Mouse (Mus musculus): ENCODE results near the gene Gm28042. TPM values are rescaled to one million over a fixed set of nuclear protein-coding genes. Genes with fewer than 3 reads are reported as not detected.

Gm28042 gene
- 2.4 and 5.1 TPM in 2 replicates for polyA plus RNA-seq (2015; fragmentation: Nextera tagmentation; extraction: Ambion mirVana)

DNA sequence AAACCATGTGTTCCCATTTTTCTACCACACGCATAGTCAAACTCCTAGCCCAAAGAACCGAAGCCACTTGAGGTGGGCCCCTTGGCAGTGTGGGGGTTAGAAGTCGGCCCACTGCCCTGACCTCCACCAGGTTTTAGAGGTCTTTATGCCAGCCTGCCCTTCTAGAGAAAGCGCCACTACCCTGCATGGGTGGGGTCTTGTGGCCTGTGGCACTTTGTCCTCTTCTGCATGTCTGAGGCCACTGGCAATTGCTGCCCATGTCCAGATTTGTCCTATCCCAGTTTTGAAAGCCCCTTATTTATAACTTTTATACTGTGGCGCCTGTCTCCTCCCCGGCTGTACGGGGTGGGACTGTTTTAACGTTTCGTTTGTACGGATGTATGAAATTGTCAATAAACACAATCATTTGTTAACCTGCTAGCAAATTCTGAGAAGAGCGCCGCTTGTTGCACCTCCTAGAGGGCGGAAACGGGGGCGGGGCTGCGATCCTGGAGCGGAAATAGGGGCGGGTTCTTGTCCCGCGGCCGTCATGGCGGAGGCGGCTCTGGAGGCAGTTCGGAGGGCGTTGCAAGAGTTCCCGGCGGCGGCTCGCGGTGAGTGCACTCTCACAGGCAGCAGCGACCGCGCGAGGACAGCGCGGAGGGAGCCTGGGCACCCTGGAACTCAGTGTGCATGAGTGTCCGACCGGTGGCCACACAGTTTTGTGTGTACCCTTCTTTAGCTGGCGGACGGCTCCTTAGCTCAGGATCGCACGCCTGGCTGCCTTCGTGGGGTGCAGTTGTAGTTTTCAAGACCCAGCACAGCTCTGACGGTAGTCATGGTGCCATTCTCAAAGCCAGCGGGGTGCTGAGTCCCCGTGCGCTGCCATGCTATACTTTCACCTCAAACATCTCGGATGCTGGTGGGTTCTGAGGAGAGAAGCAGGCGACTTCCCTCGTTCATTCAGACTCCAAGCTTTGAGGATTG is at the start of gene Gm28042, which contains the start of gene Jmjd7:
Gene Gm28042, plus strand, starts transcription at position 510 of the 966 bp plus-strand sequence.
Gene Jmjd7, plus strand, starts transcription at position 500 of the 966 bp plus-strand sequence.
- no peaks in the 10 kb centered on the region for H3K9me3 ChIP-seq (replicated peaks; ENCODE audit: control insufficient read depth, low read length)
- peak within 1 kb of the TSS; percentile 82 for H3K27ac ChIP-seq (ENCODE audit: low read length)
- WGBS, result 5% methylated on average over 50 of the region's 50 CpGs
- peak within 1 kb of the TSS; percentile 73 for H3K4me3 ChIP-seq (replicated peaks; ENCODE audit: low read length)
- peak within 1 kb of the TSS; percentile 87 for H3K4me2 ChIP-seq (ENCODE audit: low read depth, low read length)
- peaks cover 4% of the 10 kb centered on the region; the same call in 1 of the 2 replicates for H3K36me3 ChIP-seq (ENCODE audit: control insufficient read depth, insufficient read depth, low read length)
- no peaks in the 10 kb centered on the region for H3K27me3 ChIP-seq (ENCODE audit: control insufficient read depth, insufficient read depth, low read length)
- peaks cover 13% of the 10 kb centered on the region for H3K4me1 ChIP-seq (ENCODE audit: control insufficient read depth, insufficient read depth, low read length)
- peak; percentile 89 for ATAC-seq (ENCODE audit: insufficient read depth, low FRiP score)
- peak within 1 kb of the TSS; percentile 86 for H3K9ac ChIP-seq (ENCODE audit: low read length)

GRCm38 (mm10) chr2:119980343-119980986 is 46.8 kb upstream of the Gm28042 start:
- Histone ChIP-seq H3K36me3 (ENCODE audit: control insufficient read depth, insufficient read depth, low read length) (no peaks in the 10 kb centered on the region), H3K27ac (ENCODE audit: low read length) (no peak overlapping the region), H3K4me2 (ENCODE audit: low read depth, low read length) (no peak overlapping the region), H3K9me3 (replicated peaks; ENCODE audit: control insufficient read depth, low read length) (no peaks in the 10 kb centered on the region), H3K27me3 (ENCODE audit: control insufficient read depth, insufficient read depth, low read length) (no peaks in the 10 kb centered on the region), H3K4me3 (replicated peaks; ENCODE audit: low read length) (no peak overlapping the region), H3K4me1 (ENCODE audit: control insufficient read depth, insufficient read depth, low read length) (peaks cover 10% of the 10 kb centered on the region; the same call in 1 of the 2 replicates), H3K9ac (ENCODE audit: low read length) (no peak overlapping the region)
- ATAC-seq (ENCODE audit: insufficient read depth, low FRiP score), result no peak
- 85% methylated on average over 7 of the region's 7 CpGs for WGBS

GRCm38 (mm10) chr2:119981631-119982030 is 45.7 kb upstream of the Gm28042 start:
- Histone ChIP-seq H3K9me3 (replicated peaks; ENCODE audit: control insufficient read depth, low read length) (no peaks in the 10 kb centered on the region), H3K4me1 (ENCODE audit: control insufficient read depth, insufficient read depth, low read length) (peaks cover 10% of the 10 kb centered on the region; the same call in 1 of the 2 replicates), H3K27me3 (ENCODE audit: control insufficient read depth, insufficient read depth, low read length) (no peaks in the 10 kb centered on the region), H3K4me2 (ENCODE audit: low read depth, low read length) (no peak overlapping the region), H3K27ac (ENCODE audit: low read length) (no peak overlapping the region), H3K9ac (ENCODE audit: low read length) (no peak overlapping the region), H3K4me3 (replicated peaks; ENCODE audit: low read length) (no peak overlapping the region), H3K36me3 (ENCODE audit: control insufficient read depth, insufficient read depth, low read length) (no peaks in the 10 kb centered on the region)
- WGBS, result 85% methylated on average over 2 of the region's 2 CpGs
- ATAC-seq (ENCODE audit: insufficient read depth, low FRiP score), result no peak

GRCm38 (mm10) chr2:119985871-119986270 is 41.4 kb upstream of the Gm28042 start:
- H3K4me2 ChIP-seq (ENCODE audit: low read depth, low read length), result no peak overlapping the region
- H3K4me1 ChIP-seq (ENCODE audit: control insufficient read depth, insufficient read depth, low read length), result no peaks in the 10 kb centered on the region
- 64% methylated on average over 8 of the region's 8 CpGs for WGBS
- no peak overlapping the region for H3K9ac ChIP-seq (ENCODE audit: low read length)
- no peak overlapping the region for H3K4me3 ChIP-seq (replicated peaks; ENCODE audit: low read length)
- no peaks in the 10 kb centered on the region for H3K27me3 ChIP-seq (ENCODE audit: control insufficient read depth, insufficient read depth, low read length)
- H3K36me3 ChIP-seq (ENCODE audit: control insufficient read depth, insufficient read depth, low read length), result no peaks in the 10 kb centered on the region
- no peak overlapping the region for H3K27ac ChIP-seq (ENCODE audit: low read length)
- H3K9me3 ChIP-seq (replicated peaks; ENCODE audit: control insufficient read depth, low read length), result no peaks in the 10 kb centered on the region
- ATAC-seq (ENCODE audit: insufficient read depth, low FRiP score), result no peak

GRCm38 (mm10) chr2:119986369-119986768 is 40.9 kb upstream of the Gm28042 start:
- 57% methylated on average over 6 of the region's 6 CpGs for WGBS
- no peak overlapping the region for H3K4me3 ChIP-seq (replicated peaks; ENCODE audit: low read length)
- H3K27ac ChIP-seq (ENCODE audit: low read length), result no peak overlapping the region
- H3K4me1 ChIP-seq (ENCODE audit: control insufficient read depth, insufficient read depth, low read length), result no peaks in the 10 kb centered on the region
- H3K36me3 ChIP-seq (ENCODE audit: control insufficient read depth, insufficient read depth, low read length), result no peaks in the 10 kb centered on the region
- no peaks in the 10 kb centered on the region for H3K9me3 ChIP-seq (replicated peaks; ENCODE audit: control insufficient read depth, low read length)
- H3K9ac ChIP-seq (ENCODE audit: low read length), result no peak overlapping the region
- no peaks in the 10 kb centered on the region for H3K27me3 ChIP-seq (ENCODE audit: control insufficient read depth, insufficient read depth, low read length)
- no peak for ATAC-seq (ENCODE audit: insufficient read depth, low FRiP score)
- H3K4me2 ChIP-seq (ENCODE audit: low read depth, low read length), result no peak overlapping the region

DNA sequence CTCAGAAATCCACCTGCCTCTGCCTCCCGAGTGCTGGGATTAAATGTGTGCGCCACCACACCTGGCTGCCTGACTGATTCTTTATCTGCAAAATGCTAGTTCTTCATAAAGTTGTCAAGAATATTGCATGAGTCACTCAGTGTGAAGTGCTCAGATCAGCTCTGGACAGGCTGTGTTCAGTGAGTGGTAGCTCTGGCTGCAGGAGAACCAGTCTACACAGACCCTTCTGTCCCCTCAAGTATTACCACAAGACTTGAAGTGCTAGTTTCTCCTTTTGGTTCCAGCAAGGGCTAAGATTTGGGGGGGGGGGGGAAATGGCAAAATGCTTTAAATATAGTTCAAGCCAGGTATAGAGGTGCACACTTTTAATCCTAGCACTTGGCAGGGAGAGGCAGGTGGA is 39.9 kb upstream of the Gm28042 start:
- no peak overlapping the region for H3K4me3 ChIP-seq (replicated peaks; ENCODE audit: low read length)
- H3K9ac ChIP-seq (ENCODE audit: low read length), result no peak overlapping the region
- no peak overlapping the region for H3K27ac ChIP-seq (ENCODE audit: low read length)
- no peak overlapping the region for H3K4me2 ChIP-seq (ENCODE audit: low read depth, low read length)
- no peaks in the 10 kb centered on the region for H3K36me3 ChIP-seq (ENCODE audit: control insufficient read depth, insufficient read depth, low read length)
- ATAC-seq (ENCODE audit: insufficient read depth, low FRiP score), result no peak
- H3K4me1 ChIP-seq (ENCODE audit: control insufficient read depth, insufficient read depth, low read length), result no peaks in the 10 kb centered on the region
- no peaks in the 10 kb centered on the region for H3K9me3 ChIP-seq (replicated peaks; ENCODE audit: control insufficient read depth, low read length)
- 84% methylated on average over 2 of the region's 2 CpGs for WGBS
- H3K27me3 ChIP-seq (ENCODE audit: control insufficient read depth, insufficient read depth, low read length), result no peaks in the 10 kb centered on the region

- H3K4me2 ChIP-seq (ENCODE audit: low read depth, low read length), result no peak overlapping the region
- H3K27ac ChIP-seq (ENCODE audit: low read length), result no peak overlapping the region
- WGBS, result 82% methylated on average over 4 of the region's 4 CpGs
- no peaks in the 10 kb centered on the region for H3K4me1 ChIP-seq (ENCODE audit: control insufficient read depth, insufficient read depth, low read length)
- ATAC-seq (ENCODE audit: insufficient read depth, low FRiP score), result no peak
- H3K9ac ChIP-seq (ENCODE audit: low read length), result no peak overlapping the region
- H3K9me3 ChIP-seq (replicated peaks; ENCODE audit: control insufficient read depth, low read length), result no peaks in the 10 kb centered on the region
- H3K4me3 ChIP-seq (replicated peaks; ENCODE audit: low read length), result no peak overlapping the region
- no peaks in the 10 kb centered on the region for H3K36me3 ChIP-seq (ENCODE audit: control insufficient read depth, insufficient read depth, low read length)
- H3K27me3 ChIP-seq (ENCODE audit: control insufficient read depth, insufficient read depth, low read length), result no peaks in the 10 kb centered on the region
These were observed 38.3 kb upstream of the Gm28042 start for GRCm38 (mm10) chr2:119988952-119989351.

DNA sequence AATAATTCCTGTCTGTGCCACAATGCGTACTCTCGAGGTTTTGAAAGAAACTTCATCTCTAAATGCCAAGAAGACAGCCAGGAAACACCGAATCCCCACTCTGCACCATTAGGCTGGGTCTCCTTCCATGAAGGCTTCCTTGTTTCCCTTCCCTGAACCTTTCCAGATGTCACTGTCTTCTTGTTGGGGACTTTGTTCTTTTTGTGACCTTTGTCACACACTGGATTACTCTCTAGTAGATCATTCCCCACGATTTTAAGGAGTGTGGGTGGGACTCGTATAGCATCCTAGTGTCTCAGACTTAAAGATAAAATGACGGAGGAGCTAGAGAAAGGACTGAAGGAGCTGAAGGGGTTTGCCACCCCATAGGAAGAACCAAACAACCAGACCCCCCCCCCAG is 36.4 kb upstream of the Gm28042 start:
- 80% methylated on average over 6 of the region's 6 CpGs for WGBS
- H3K9ac ChIP-seq (ENCODE audit: low read length), result no peak overlapping the region
- H3K4me1 ChIP-seq (ENCODE audit: control insufficient read depth, insufficient read depth, low read length), result peaks cover 11% of the 10 kb centered on the region
- no peak overlapping the region for H3K4me3 ChIP-seq (replicated peaks; ENCODE audit: low read length)
- no peak for ATAC-seq (ENCODE audit: insufficient read depth, low FRiP score)
- H3K27ac ChIP-seq (ENCODE audit: low read length), result no peak overlapping the region
- no peaks in the 10 kb centered on the region for H3K9me3 ChIP-seq (replicated peaks; ENCODE audit: control insufficient read depth, low read length)
- H3K4me2 ChIP-seq (ENCODE audit: low read depth, low read length), result no peak overlapping the region
- no peaks in the 10 kb centered on the region for H3K36me3 ChIP-seq (ENCODE audit: control insufficient read depth, insufficient read depth, low read length)
- H3K27me3 ChIP-seq (ENCODE audit: control insufficient read depth, insufficient read depth, low read length), result no peaks in the 10 kb centered on the region

GRCm38 (mm10) chr2:119992349-119992748 is 34.9 kb upstream of the Gm28042 start:
- Histone ChIP-seq H3K9ac (ENCODE audit: low read length) (no peak overlapping the region), H3K9me3 (replicated peaks; ENCODE audit: control insufficient read depth, low read length) (no peaks in the 10 kb centered on the region), H3K27ac (ENCODE audit: low read length) (no peak overlapping the region), H3K4me1 (ENCODE audit: control insufficient read depth, insufficient read depth, low read length) (peaks cover 16% of the 10 kb centered on the region), H3K27me3 (ENCODE audit: control insufficient read depth, insufficient read depth, low read length) (no peaks in the 10 kb centered on the region), H3K36me3 (ENCODE audit: control insufficient read depth, insufficient read depth, low read length) (no peaks in the 10 kb centered on the region), H3K4me2 (ENCODE audit: low read depth, low read length) (no peak overlapping the region), H3K4me3 (replicated peaks; ENCODE audit: low read length) (no peak overlapping the region)
- WGBS, result 76% methylated on average over 2 of the region's 2 CpGs
- ATAC-seq (ENCODE audit: insufficient read depth, low FRiP score), result no peak
